Mouse (Mus musculus) spleen, adult 2 months (tissue): ENCODE data around the gene Hmga2.

Source experiments
- CTCF ChIP-seq: fragments of 200-500 bp; IDR thresholded peaks from 2 replicates; pipeline ENCODE4 v1.5.1; 2011; ENCODE audit warnings: mild to moderate bottlenecking, inconsistent platforms; ENCODE audit not compliant: insufficient read depth, insufficient read length, insufficient replicate concordance; ENCODE audit errors: extremely low read depth
- POLR2A ChIP-seq: fragments of 200-500 bp; IDR thresholded peaks from 2 replicates; pipeline ENCODE4 v1.6.1; 2011; ENCODE audit warnings: low read depth, low read length, inconsistent platforms

DNA sequence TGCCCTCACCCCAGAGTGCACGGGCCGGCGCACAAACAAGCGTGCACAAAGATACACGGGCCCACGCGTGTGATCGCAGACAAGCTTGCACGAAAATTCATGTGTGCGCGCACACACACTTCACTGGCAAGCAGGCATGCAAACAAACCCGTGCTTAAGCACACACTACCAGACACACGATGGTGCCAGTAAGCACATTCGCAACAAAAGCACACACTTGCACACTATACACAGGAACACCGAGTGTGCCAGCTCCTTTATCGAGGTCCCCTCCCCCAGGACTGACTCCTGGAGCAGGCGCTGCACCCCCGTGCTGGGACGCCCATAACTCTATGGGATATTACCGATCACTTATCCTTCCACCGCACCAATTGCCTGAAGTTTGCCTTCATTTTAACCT, 1.2 kb upstream of the Hmga2 start:
- no peak for TF ChIP-seq CTCF
- no peak for TF ChIP-seq POLR2A
